Mouse (Mus musculus) frontal cortex, postnatal 10 days (tissue): Measurements from ENCODE around the gene Rpl18.

ENCODE experiments used
- DNase-seq, 2 experiments: peaks; one replicate each; pipeline ENCODE4 v3.0.0; 2022; ENCODE audit warnings: low spot score in 2 of 2, mixed read lengths in 1 of 2

Gene Rpl18

GRCm38 (mm10) chr7:45715090-45715708 lies at the start of gene Rpl18:
TSS of gene Rpl18 (plus strand) at chr7:45715457.
- peak; percentile 98 for DNase-seq

GRCm38 (mm10) chr7:45666161-45666560 lies 49.1 kb upstream of the Rpl18 start, which contains the start of gene Fut2:
TSS of gene Fut2 (minus strand) at chr7:45666394.
- DNase-seq, result no peak

GRCm38 (mm10) chr7:45667761-45668160 lies 47.5 kb upstream of the Rpl18 start:
- no peak for DNase-seq

GRCm38 (mm10) chr7:45668921-45669320 lies 46.3 kb upstream of the Rpl18 start:
- DNase-seq, result no peak

GRCm38 (mm10) chr7:45677627-45678295 lies 37.5 kb upstream of the Rpl18 start:
- DNase-seq, result no peak

- DNase-seq, result no peak
Measured at GRCm38 (mm10) chr7:45678513-45678912, 36.7 kb upstream of the Rpl18 start.

GRCm38 (mm10) chr7:45679966-45680621 lies 35.2 kb upstream of the Rpl18 start:
- DNase-seq, result no peak

- DNase-seq, result no peak
Measured at GRCm38 (mm10) chr7:45681046-45681736, 34.1 kb upstream of the Rpl18 start.

- peak in 1 of 2 experiments; percentile 83 for DNase-seq
Measured at GRCm38 (mm10) chr7:45682144-45683126, 32.8 kb upstream of the Rpl18 start.

GRCm38 (mm10) chr7:45683396-45684050 lies 31.7 kb upstream of the Rpl18 start, which contains the start of gene Ntn5:
TSS of gene Ntn5 (plus strand) at chr7:45684022.
- DNase-seq, result no peak

GRCm38 (mm10) chr7:45685811-45686210 lies 29.4 kb upstream of the Rpl18 start:
- DNase-seq, result no peak

- DNase-seq, result no peak
Measured at GRCm38 (mm10) chr7:45686841-45687240, 28.4 kb upstream of the Rpl18 start.

- DNase-seq, result no peak
Measured at GRCm38 (mm10) chr7:45689099-45689498, 26.2 kb upstream of the Rpl18 start.

GRCm38 (mm10) chr7:45689800-45690199 lies 25.5 kb upstream of the Rpl18 start:
- DNase-seq, result no peak

- DNase-seq, result no peak
Measured at GRCm38 (mm10) chr7:45692364-45692763, 22.9 kb upstream of the Rpl18 start.

GRCm38 (mm10) chr7:45693921-45694591 lies 21.2 kb upstream of the Rpl18 start, which contains the start of gene Sec1:
TSS of gene Sec1 (minus strand) at chr7:45694402.
- no peak for DNase-seq

GRCm38 (mm10) chr7:45695098-45695497 lies 20.2 kb upstream of the Rpl18 start:
- no peak for DNase-seq

GRCm38 (mm10) chr7:45697894-45698293 lies 17.4 kb upstream of the Rpl18 start:
- DNase-seq, result no peak

GRCm38 (mm10) chr7:45699523-45700141 lies 15.6 kb upstream of the Rpl18 start, which contains the start of gene Car11:
TSS of gene Car11 (plus strand) at chr7:45699843.
- DNase-seq, result peak; percentile 53 to 56
